Mouse (Mus musculus) ES-E14 (cell line): ENCODE results near the gene Gm11639. TPM values are rescaled to one million over a fixed set of nuclear protein-coding genes. Genes with fewer than 3 reads are reported as not detected.

Experiments
- DNase-seq: peaks from one replicate; pipeline ENCODE4 v3.0.0-alpha.2; 2013; ENCODE audit warnings: low read depth, low spot score
- H3K27ac ChIP-seq: 2 replicates; pipeline ENCODE4 v1.5.1; 2012; ENCODE audit warnings: low read depth, mild to moderate bottlenecking, low read length, moderate library complexity, mixed read lengths; ENCODE audit not compliant: poor library complexity, insufficient read depth, severe bottlenecking
- H3K36me3 ChIP-seq: 2 replicates; pipeline ENCODE4 v1.6.1; 2012; ENCODE audit warnings: mild to moderate bottlenecking, low read length, moderate library complexity, mixed read lengths; ENCODE audit not compliant: control insufficient read depth, poor library complexity, insufficient read depth, severe bottlenecking
- H3K4me1 ChIP-seq, 2 experiments: fragments of 150-350 bp in 1 of 2; sonication (generic) in 1 of 2; 2 replicates each; pipeline ENCODE4 v1.6.1; 2012; ENCODE audit warnings: low read length in 2 of 2, mild to moderate bottlenecking in 1 of 2, mixed read lengths in 1 of 2; ENCODE audit not compliant: control insufficient read depth in 2 of 2, insufficient read depth in 2 of 2, poor library complexity in 1 of 2
- H3K4me3 ChIP-seq, 2 experiments: fragments of 150-350 bp in 1 of 2; sonication (generic) in 1 of 2; 2 replicates each; pipeline ENCODE4 v1.5.1; 2012; ENCODE audit warnings: low read length in 2 of 2, low read depth in 1 of 2, mild to moderate bottlenecking in 1 of 2, mixed read lengths in 1 of 2; ENCODE audit not compliant: insufficient read depth in 1 of 2, poor library complexity in 1 of 2, severe bottlenecking in 1 of 2
- H3K9ac ChIP-seq: 2 replicates; pipeline ENCODE4 v1.6.1; 2012; ENCODE audit warnings: low read depth, mild to moderate bottlenecking, low read length, mixed read lengths; ENCODE audit not compliant: poor library complexity, insufficient read depth, severe bottlenecking
- H3K9me3 ChIP-seq: fragments of 150-350 bp; sonication (generic); 2 replicates; pipeline ENCODE4 v1.6.1; 2012; ENCODE audit warnings: low read depth, mild to moderate bottlenecking, low read length; ENCODE audit not compliant: control insufficient read depth, insufficient read depth
- CHD2 ChIP-seq: IDR thresholded peaks from 2 replicates; pipeline ENCODE4 v1.6.1; 2014; ENCODE audit warnings: mild to moderate bottlenecking, low read depth, low read length, inconsistent platforms
- HCFC1 ChIP-seq: IDR thresholded peaks from 2 replicates; pipeline ENCODE4 v1.6.1; 2012; ENCODE audit warnings: low read length, inconsistent platforms, borderline replicate concordance; ENCODE audit not compliant: insufficient read depth
- MAFK ChIP-seq: IDR thresholded peaks from 2 replicates; pipeline ENCODE4 v1.6.1; 2014; ENCODE audit warnings: mild to moderate bottlenecking, low read depth, low read length, inconsistent platforms; ENCODE audit not compliant: insufficient read depth
- ZC3H11A ChIP-seq: IDR thresholded peaks from 2 replicates; pipeline ENCODE4 v1.6.1; 2012; ENCODE audit warnings: low read depth, mild to moderate bottlenecking, inconsistent platforms, low read length, borderline replicate concordance
- ZNF384 ChIP-seq: IDR thresholded peaks from 2 replicates; pipeline ENCODE4 v1.6.1; 2012; ENCODE audit warnings: low read depth, low read length, inconsistent platforms
- in situ Hi-C, 2 experiments: fragments of 600-800 bp; cut with MboI; formaldehyde crosslinking; loops; one replicate each; pipeline ENCODE4 v1.15.1; 2025; ENCODE audit warnings: low sequenced_read_pairs in 2 of 2, inconsistent platforms in 1 of 2; ENCODE audit not compliant: unreplicated experiment in 2 of 2
- total RNA-seq: library from RNA; depleted of rRNA; stranded (reverse); fragments of 300-350 nt; gene quantifications from 2 replicates; pipeline ENCODE4 v1.2.3, GENCODE M21; 2012; rRNA removed

Gm11639 gene
- 0.21 and 0.36 TPM in 2 replicates for total RNA-seq

DNA sequence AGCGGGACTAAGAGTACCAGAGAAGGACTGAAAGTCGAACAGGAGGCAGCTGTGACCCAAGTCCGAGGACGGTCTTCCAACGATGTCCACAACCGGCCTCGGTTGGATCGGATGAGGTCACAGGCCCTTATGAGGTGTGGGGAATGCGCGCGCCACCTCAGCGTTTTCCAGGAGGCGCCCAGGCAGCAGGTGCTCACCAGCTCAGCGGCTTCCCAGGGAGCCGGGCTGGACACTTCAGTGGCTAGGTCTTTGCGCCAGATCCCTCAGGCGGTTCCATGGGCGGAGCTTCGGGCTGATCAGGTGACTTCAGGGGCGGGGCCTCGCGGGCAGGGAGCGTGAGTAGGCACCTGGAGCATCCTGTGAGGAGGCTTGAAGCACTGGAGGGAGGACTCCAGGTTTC lies at the start of gene Gm11639:
Gene Gm11639, plus strand, starts transcription at position 160 of the 400 bp plus-strand sequence.
- in situ Hi-C loops: no loop called here

DNA sequence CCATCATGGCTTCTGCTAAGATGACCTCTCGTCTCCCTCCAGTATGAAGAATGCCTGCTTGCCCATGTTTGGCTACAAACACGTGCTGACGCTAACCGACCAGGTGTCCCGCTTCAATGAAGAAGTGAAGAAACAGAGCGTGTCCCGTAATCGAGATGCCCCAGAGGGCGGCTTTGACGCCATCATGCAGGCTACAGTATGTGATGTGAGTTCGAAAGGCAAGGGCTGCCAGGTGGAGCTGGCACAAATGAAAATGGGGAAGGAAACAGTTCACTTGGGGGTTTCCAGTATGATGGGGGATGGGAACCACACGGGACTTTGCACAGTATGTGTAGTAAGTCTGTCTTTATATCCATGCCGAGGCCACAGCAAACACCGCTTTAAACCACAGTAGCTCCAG lies 48.5 kb upstream of the Gm11639 start:
- no peak for TF ChIP-seq ZC3H11A
- in situ Hi-C loops: no loop called here
- Histone ChIP-seq H3K4me3 (no peak overlapping the region), H3K9ac (no peak overlapping the region), H3K4me1 (no peaks in the 10 kb centered on the region), H3K9me3 (no peaks in the 10 kb centered on the region), H3K27ac (no peak overlapping the region), H3K36me3 (no peaks in the 10 kb centered on the region)
- DNase-seq: no peak

More for the DNA sequence above, at the start of gene Gm11639:
- no peak for TF ChIP-seq HCFC1
- Histone ChIP-seq H3K36me3 (no peaks in the 10 kb centered on the region), H3K9me3 (no peaks in the 10 kb centered on the region), H3K4me1 (peaks cover 1 to 2% of the 10 kb centered on the region in 2 experiments; a peak in 1 of 4 replicates), H3K27ac (no peak within 1 kb of the TSS), H3K4me3 (peak within 1 kb of the TSS; percentile 32 to 60; a peak in 3 of 4 replicates), H3K9ac (no peak within 1 kb of the TSS)
- peak; percentile 72 for DNase-seq

DNA sequence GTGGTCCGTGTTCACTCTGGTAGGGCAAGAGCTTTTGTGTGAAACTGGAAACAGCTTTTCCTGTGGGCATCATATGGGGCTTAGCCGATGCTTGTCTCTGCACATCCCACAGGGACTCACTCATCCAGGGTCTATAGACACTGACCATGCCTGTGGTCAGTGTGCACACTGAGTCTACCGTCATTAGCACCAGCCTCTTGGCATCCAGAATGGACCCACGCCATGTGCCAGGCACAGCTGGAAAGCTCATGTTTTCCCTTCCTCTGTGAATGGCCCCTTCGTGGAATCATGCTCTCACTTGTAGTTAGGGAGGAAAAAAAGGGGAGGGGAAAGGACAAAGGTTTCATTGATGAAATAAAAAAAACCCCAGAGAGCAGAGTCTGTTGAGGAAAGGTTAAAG lies 47.5 kb upstream of the Gm11639 start:
- no peak for DNase-seq
- H3K9me3 ChIP-seq: no peaks in the 10 kb centered on the region

DNA sequence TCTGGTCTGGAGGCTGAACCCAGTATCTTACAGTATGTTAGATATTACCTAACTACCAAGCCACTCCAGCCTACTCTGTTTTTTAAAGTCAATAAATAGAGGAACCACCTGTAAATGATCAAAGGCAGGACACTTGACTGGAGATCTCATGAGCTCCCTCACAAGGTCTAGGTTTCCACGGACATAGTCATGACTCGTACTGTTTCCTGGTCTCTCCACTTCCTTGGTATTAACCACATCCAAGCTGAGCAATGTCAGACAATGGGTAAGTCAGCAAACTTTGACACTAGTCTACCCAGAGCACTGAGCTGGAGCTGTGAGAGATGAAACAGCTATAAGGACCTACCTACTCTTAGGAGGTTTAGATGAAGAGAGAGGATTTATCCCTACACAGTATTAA lies 46.6 kb upstream of the Gm11639 start:
- no peak for TF ChIP-seq HCFC1
- no peak for TF ChIP-seq ZC3H11A
- TF ChIP-seq ZNF384: no peak
- no peak for TF ChIP-seq CHD2
- no peak for TF ChIP-seq MAFK
- Histone ChIP-seq H3K4me1 (0 out of 4 replicates have a peak, but pooled peaks cover 0 to 2% of the 10 kb centered on the region in 2 experiments), H3K27ac (no peak overlapping the region), H3K36me3 (no peaks in the 10 kb centered on the region), H3K9ac (no peak overlapping the region), H3K9me3 (no peaks in the 10 kb centered on the region), H3K4me3 (no peak overlapping the region)
- in situ Hi-C loops: no loop called here
- DNase-seq: no peak

More for the DNA sequence above, 47.5 kb upstream of the Gm11639 start:
- H3K36me3 ChIP-seq: no peaks in the 10 kb centered on the region
- H3K4me1 ChIP-seq: no peaks in the 10 kb centered on the region
- H3K4me3 ChIP-seq: no peak overlapping the region
- no peak overlapping the region; the same call in 1 of the 2 replicates for H3K9ac ChIP-seq
- TF ChIP-seq ZC3H11A (no peak), CHD2 (no peak), MAFK (no peak), HCFC1 (no peak), ZNF384 (no peak)
- in situ Hi-C loops: no loop called here
- H3K27ac ChIP-seq: no peak overlapping the region

DNA sequence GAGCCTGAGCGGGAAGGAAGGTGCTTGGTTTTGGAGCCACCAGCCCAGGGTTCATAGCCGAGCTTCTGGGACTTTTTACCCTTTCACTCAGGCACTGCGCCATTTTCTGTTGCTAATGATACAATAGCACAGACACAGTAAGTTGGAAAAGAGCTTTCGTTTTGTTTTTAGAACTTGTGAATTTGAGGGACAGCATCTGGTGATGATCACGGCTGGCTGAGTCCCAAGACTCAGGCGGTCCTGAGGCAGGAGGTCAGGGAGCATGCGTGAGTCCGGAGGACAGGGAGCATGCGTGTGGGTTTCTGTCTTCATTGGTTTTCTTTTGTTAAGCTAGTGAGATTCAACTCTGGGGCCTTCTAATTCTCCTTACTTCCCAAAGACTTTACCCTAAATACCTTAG lies 45.9 kb upstream of the Gm11639 start:
- no peak overlapping the region for H3K27ac ChIP-seq
- H3K9ac ChIP-seq: no peak overlapping the region
- TF ChIP-seq ZC3H11A (no peak), HCFC1 (no peak), MAFK (no peak), ZNF384 (no peak)
- H3K36me3 ChIP-seq: no peaks in the 10 kb centered on the region
- no peak for DNase-seq
- no peak overlapping the region for H3K4me3 ChIP-seq
- 0 out of 4 replicates have a peak, but pooled peaks cover 0 to 2% of the 10 kb centered on the region in 2 experiments for H3K4me1 ChIP-seq
- no peaks in the 10 kb centered on the region for H3K9me3 ChIP-seq
- in situ Hi-C loops: no loop called here
